ENCODE assay signal across 14 mouse cellular contexts in genomic region chr8:127778352-127779020, GRCm38 (mm10).
DNase-seq lines count a peak whose midpoint lies in the region; ATAC-seq lines count a peak whose summit lies in the region.
"Had no signal": no experiment of that assay in that cellular context is flagged by ENCODE, and none has a peak within 500 bp of the region (broad histone marks: within the 10 kb centered on the region; RNA-seq: fewer than 3 reads in every experiment).

No protein-coding gene starts in this region.

- no peak for ATAC-seq in midbrain, embryonic 13.5 days
- ATAC-seq in midbrain, embryonic 16.5 days, result no peak
- 0 out of 2 replicates have a peak, but pooled peaks have one; percentile 50 for ATAC-seq in hindbrain, embryonic 13.5 days (ENCODE audit: low FRiP score)
- ATAC-seq: activated CD4-positive, CD25-positive, alpha-beta regulatory T cell, adult 4 months; intestine, postnatal 0 days had no signal

- no peak overlapping the region for H3K9ac ChIP-seq in midbrain, embryonic 13.5 days (replicated peaks)
- no peak overlapping the region for H3K9ac ChIP-seq in midbrain, embryonic 16.5 days (ENCODE audit: low read depth, low read length)
- no peak overlapping the region for H3K9ac ChIP-seq in hindbrain, embryonic 13.5 days
- H3K9ac ChIP-seq: embryonic facial prominence, embryonic 15.5 days had no signal

- H3K27ac ChIP-seq in midbrain, embryonic 13.5 days, result peak overlapping the region; percentile 0; the same call in 1 of the 2 replicates
- H3K27ac ChIP-seq in midbrain, embryonic 16.5 days (ENCODE audit: low read length), result no peak overlapping the region
- peak overlapping the region; percentile 66 for H3K27ac ChIP-seq in hindbrain, embryonic 13.5 days
- H3K27ac ChIP-seq: embryonic facial prominence, embryonic 15.5 days had no signal

- 71% methylated on average over 4 of the region's 4 CpGs for WGBS in midbrain, embryonic 13.5 days
- WGBS in midbrain, embryonic 16.5 days, result 56% methylated on average over 4 of the region's 4 CpGs
- 33% methylated on average over 4 of the region's 4 CpGs for WGBS in hindbrain, embryonic 13.5 days

- no peak overlapping the region for H3K4me2 ChIP-seq in midbrain, embryonic 13.5 days (replicated peaks)
- no peak overlapping the region for H3K4me2 ChIP-seq in midbrain, embryonic 16.5 days (ENCODE audit: low read length)
- H3K4me2 ChIP-seq in hindbrain, embryonic 13.5 days, result no peak overlapping the region
- H3K4me2 ChIP-seq: embryonic facial prominence, embryonic 15.5 days had no signal

- H3K9me3 ChIP-seq in midbrain, embryonic 13.5 days, result no peaks in the 10 kb centered on the region
- no peaks in the 10 kb centered on the region for H3K9me3 ChIP-seq in midbrain, embryonic 16.5 days (replicated peaks; ENCODE audit: control insufficient read depth, low read length, poor library complexity, severe bottlenecking)
- no peaks in the 10 kb centered on the region for H3K9me3 ChIP-seq in hindbrain, embryonic 13.5 days
- H3K9me3 ChIP-seq: embryonic facial prominence, embryonic 15.5 days had no signal

- peak; percentile 95 for DNase-seq in heart, adult 11 months
- DNase-seq in heart, postnatal 4 days, result no peak
- DNase-seq in retina, embryonic 14.5 days (ENCODE audit: low spot score), result peak; percentile 63
- DNase-seq in urinary bladder, adult 18-20 months (ENCODE audit: low spot score in 2 of 2), result no peak
- no peak for DNase-seq in thymus, adult 18-20 months
- DNase-seq: lung, adult 18-20 months; lung, postnatal 4 days; thymus, postnatal 25 days had no signal

- H3K4me1 ChIP-seq in midbrain, embryonic 13.5 days (replicated peaks), result peaks cover 25% of the 10 kb centered on the region
- peaks cover 23% of the 10 kb centered on the region for H3K4me1 ChIP-seq in midbrain, embryonic 16.5 days (ENCODE audit: control insufficient read depth, insufficient read depth, low read length)
- H3K4me1 ChIP-seq in hindbrain, embryonic 13.5 days (replicated peaks), result peaks cover 27% of the 10 kb centered on the region
- H3K4me1 ChIP-seq: embryonic facial prominence, embryonic 15.5 days had no signal

- no peaks in the 10 kb centered on the region for H3K36me3 ChIP-seq in midbrain, embryonic 13.5 days
- no peaks in the 10 kb centered on the region for H3K36me3 ChIP-seq in midbrain, embryonic 16.5 days (ENCODE audit: control insufficient read depth, insufficient read depth, low read length)
- no peaks in the 10 kb centered on the region for H3K36me3 ChIP-seq in hindbrain, embryonic 13.5 days
- H3K36me3 ChIP-seq: embryonic facial prominence, embryonic 15.5 days had no signal

- H3K4me3 ChIP-seq in midbrain, embryonic 13.5 days (replicated peaks), result no peak overlapping the region
- no peak overlapping the region for H3K4me3 ChIP-seq in midbrain, embryonic 16.5 days (ENCODE audit: low read depth, low read length)
- H3K4me3 ChIP-seq in hindbrain, embryonic 13.5 days, result no peak overlapping the region
- H3K4me3 ChIP-seq: embryonic facial prominence, embryonic 15.5 days had no signal

- H3K27me3 ChIP-seq in midbrain, embryonic 13.5 days, result no peaks in the 10 kb centered on the region
- H3K27me3 ChIP-seq in midbrain, embryonic 16.5 days (ENCODE audit: control insufficient read depth, insufficient read depth, low read depth, low read length), result no peaks in the 10 kb centered on the region
- H3K27me3 ChIP-seq in hindbrain, embryonic 13.5 days, result no peaks in the 10 kb centered on the region
- H3K27me3 ChIP-seq: embryonic facial prominence, embryonic 15.5 days had no signal

Comparison
In these comparisons a context has a peak if more than half of its experiments do, and no peak if none do; other contexts are left out.
1. DNase-seq: peak in heart, adult 11 months (single experiment) and retina, embryonic 14.5 days (single experiment); none in heart, postnatal 4 days (single experiment), urinary bladder, adult 18-20 months (0 of 2) and thymus, adult 18-20 months (0 of 2).